Mouse (Mus musculus) liver, embryonic 15.5 days (tissue): ENCODE measurements around the gene Cdh24. TPM values are rescaled to one million over a fixed set of nuclear protein-coding genes. Genes with fewer than 3 reads are reported as not detected.
A peak's percentile ranks its signal among the peaks of the same experiment; 100 is the strongest.

ENCODE experiments used
- ATAC-seq: fragments of 200-750 bp; cut with Nextera tagmentation; 2 replicates; pipeline ENCODE4 v1.8.0; 2017; ENCODE audit warnings: moderate number of reproducible peaks, mild to moderate bottlenecking, moderate library complexity; ENCODE audit not compliant: insufficient read depth
- H3K27ac ChIP-seq: fragments of 300-500 bp; sonication (generic); replicated peaks from 2 replicates; pipeline ENCODE4 v1.5.1; 2015; ENCODE audit warnings: mild to moderate bottlenecking, inconsistent platforms
- H3K27me3 ChIP-seq: fragments of 300-500 bp; sonication (generic); 2 replicates; pipeline ENCODE4 v1.6.1; 2015; ENCODE audit warnings: mild to moderate bottlenecking, inconsistent platforms
- H3K36me3 ChIP-seq: fragments of 300-500 bp; sonication (generic); replicated peaks from 2 replicates; pipeline ENCODE4 v1.6.1; 2015; ENCODE audit warnings: moderate library complexity, mild to moderate bottlenecking, inconsistent platforms
- H3K4me1 ChIP-seq: fragments of 300-500 bp; sonication (generic); replicated peaks from 2 replicates; pipeline ENCODE4 v1.6.1; 2015; ENCODE audit warnings: inconsistent platforms
- H3K4me2 ChIP-seq: fragments of 300-500 bp; sonication (generic); 2 replicates; pipeline ENCODE4 v1.6.1; 2015; ENCODE audit warnings: moderate library complexity, mild to moderate bottlenecking, inconsistent platforms
- H3K4me3 ChIP-seq: fragments of 300-500 bp; sonication (generic); replicated peaks from 2 replicates; pipeline ENCODE4 v1.5.1; 2015; ENCODE audit warnings: mild to moderate bottlenecking, inconsistent platforms
- H3K9ac ChIP-seq: fragments of 300-500 bp; sonication (generic); 2 replicates; pipeline ENCODE4 v1.6.1; 2015; ENCODE audit warnings: moderate library complexity, mild to moderate bottlenecking, inconsistent platforms
- H3K9me3 ChIP-seq: fragments of 300-500 bp; sonication (generic); replicated peaks from 2 replicates; pipeline ENCODE4 v1.6.1; 2016; ENCODE audit warnings: inconsistent platforms
- WGBS: fragments of 180-500 bp; shearing (Covaris S2); methylation state at CpG from one replicate; pipeline ENCODE4 v1.1.7; 2015; ENCODE audit warnings: mixed read lengths; ENCODE audit not compliant: insufficient replicate concordance; 5-methylcytosine and 5-hydroxymethylcytosine counted together
- polyA plus RNA-seq: library from polyadenylated mRNA; unstranded; fragments of >200 nt; fragmentation: Nextera tagmentation; extraction: Ambion mirVana; gene quantifications from 2 replicates; pipeline ENCODE4 v1.2.1, GENCODE M21; 2015

The Cdh24 gene
- polyA plus RNA-seq, 1 experiment from 2014 or later = 0.16 TPM

DNA sequence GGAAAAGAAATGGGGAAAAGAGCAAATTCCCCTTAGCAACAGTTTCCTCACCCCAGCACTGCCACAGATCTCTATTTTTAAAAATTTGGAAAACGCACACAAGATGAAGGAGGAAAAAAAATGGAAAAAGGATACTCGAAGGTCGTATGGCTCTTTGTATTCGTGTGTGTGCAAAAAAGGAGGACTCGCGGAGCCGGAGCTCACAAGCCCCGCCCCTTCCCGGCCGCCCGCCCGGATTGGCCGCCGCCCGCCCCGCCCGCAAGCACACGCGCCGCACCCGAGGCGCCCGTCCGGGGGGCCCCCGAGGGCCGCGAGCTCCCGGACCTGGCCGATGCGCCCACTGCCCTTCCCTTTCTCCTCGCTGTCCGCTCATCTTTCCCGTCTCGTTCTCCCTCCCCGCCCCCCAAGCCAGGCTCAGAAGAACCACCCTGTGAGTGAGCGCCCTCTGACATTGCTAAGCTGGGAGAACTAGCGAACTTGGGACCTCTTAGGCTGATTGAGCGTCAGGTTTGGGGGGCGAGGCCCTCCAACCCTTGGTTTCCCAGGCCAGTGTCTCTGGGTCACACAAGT is 35.3 kb downstream of the Cdh24 start, which contains the start of gene 4931414P19Rik:
4931414P19Rik (minus strand) TSS at position 242 of the 570 bp plus-strand sequence.
- Histone ChIP-seq H3K9ac (peak within 1 kb of the TSS; percentile 75), H3K36me3 (0 out of 2 replicates have a peak, but pooled peaks cover 4% of the 10 kb centered on the region), H3K4me2 (peak within 1 kb of the TSS; percentile 94), H3K4me1 (peaks cover 40% of the 10 kb centered on the region), H3K27me3 (no peaks in the 10 kb centered on the region), H3K4me3 (peak within 1 kb of the TSS; percentile 71), H3K9me3 (no peaks in the 10 kb centered on the region), H3K27ac (peak within 1 kb of the TSS; percentile 86)
- peak; percentile 31 for ATAC-seq
- under 1% methylated on average over 39 of the region's 39 CpGs for WGBS

DNA sequence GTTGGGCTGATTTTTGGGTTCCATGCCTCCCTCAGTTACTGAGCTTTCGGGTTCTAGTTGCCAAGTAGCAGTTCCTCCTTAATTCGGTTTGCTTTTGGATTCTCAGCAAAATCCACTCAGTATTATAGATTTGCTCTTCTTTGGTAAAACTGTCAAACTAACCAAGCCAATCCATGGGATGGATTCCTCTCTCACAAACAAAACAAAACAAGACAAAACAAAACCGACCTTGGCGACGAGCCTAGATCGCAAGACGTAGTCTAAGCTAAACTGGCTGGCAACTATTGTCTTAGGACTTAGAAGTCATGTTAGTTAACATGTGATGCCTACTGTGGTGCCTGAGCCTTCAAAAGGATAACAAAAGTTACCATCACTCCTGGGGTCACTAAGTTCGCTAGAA is 37.5 kb downstream of the Cdh24 start:
- Histone ChIP-seq H3K4me1 (peaks cover 40% of the 10 kb centered on the region), H3K4me2 (peak overlapping the region; percentile 94), H3K9me3 (no peaks in the 10 kb centered on the region), H3K27ac (peak overlapping the region; percentile 97), H3K4me3 (peak overlapping the region; percentile 86), H3K36me3 (no peaks in the 10 kb centered on the region), H3K9ac (no peak overlapping the region), H3K27me3 (no peaks in the 10 kb centered on the region)
- no peak for ATAC-seq
- 79% methylated on average over 8 of the region's 8 CpGs for WGBS

DNA sequence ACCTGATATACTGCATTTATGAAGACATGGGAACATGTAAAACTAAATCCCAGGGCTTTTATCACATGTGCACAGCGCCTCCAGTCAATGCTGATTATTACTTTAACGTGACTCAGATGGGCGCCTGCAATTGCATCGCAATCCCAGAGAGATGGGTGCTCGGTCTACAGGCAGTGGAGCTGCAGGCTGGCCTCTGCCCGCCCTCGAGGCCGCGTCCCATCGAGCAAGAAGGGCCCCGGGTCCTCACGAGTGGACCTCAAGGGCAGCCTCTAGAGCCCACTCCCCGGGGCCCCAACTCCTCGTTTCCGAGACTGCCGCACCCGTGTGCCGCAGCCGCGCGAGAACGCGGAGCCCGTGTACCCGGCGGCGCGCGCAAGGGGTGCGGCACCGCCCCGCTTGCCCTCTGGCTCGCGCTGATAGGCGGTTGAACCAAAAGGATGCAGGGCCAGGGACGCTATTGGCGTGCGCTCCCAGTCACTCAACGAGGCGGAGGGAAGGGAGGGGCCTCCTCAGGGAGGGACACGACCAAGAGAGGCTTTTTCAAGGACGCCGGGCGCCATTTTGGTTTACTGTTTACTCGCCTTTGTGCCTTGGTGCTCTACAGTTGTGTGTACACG is 38.0 kb downstream of the Cdh24 start:
- WGBS = under 1% methylated on average over 46 of the region's 46 CpGs
- H3K9me3 ChIP-seq = no peaks in the 10 kb centered on the region
- peaks cover 40% of the 10 kb centered on the region for H3K4me1 ChIP-seq

DNA sequence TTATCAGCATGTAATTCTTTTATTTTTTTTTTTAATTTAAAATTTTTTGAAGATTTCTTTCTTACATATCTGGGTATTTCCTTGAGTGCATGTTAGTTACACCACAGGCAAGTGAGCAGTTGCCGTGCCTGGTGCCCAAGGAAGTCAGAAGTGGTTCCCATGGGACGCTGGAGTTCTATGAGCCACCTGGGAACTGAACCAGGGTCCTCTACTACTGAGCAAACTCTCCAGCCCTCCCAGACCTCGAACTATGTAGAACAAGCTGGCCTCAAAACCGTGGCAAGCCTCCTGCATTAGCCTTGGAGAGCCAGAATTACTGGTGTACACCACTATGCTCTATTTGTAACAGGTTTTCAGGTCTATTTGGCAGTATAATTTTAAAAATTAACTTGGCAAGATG is 38.6 kb downstream of the Cdh24 start:
- H3K4me2 ChIP-seq = peak overlapping the region; percentile 94
- H3K4me1 ChIP-seq = peaks cover 40% of the 10 kb centered on the region
- WGBS = 25% methylated on average over 4 of the region's 4 CpGs
- H3K36me3 ChIP-seq = no peaks in the 10 kb centered on the region
- peak overlapping the region; percentile 91 for H3K9ac ChIP-seq
- ATAC-seq = no peak
- no peaks in the 10 kb centered on the region for H3K9me3 ChIP-seq
- peak overlapping the region; percentile 86 for H3K4me3 ChIP-seq
- peak overlapping the region; percentile 97 for H3K27ac ChIP-seq
- no peaks in the 10 kb centered on the region for H3K27me3 ChIP-seq

More for the DNA sequence above, 38.0 kb downstream of the Cdh24 start:
- no peaks in the 10 kb centered on the region for H3K27me3 ChIP-seq
- H3K9ac ChIP-seq = peak overlapping the region; percentile 91
- peak; percentile 99 for ATAC-seq
- peak overlapping the region; percentile 97 for H3K27ac ChIP-seq
- no peaks in the 10 kb centered on the region for H3K36me3 ChIP-seq
- H3K4me3 ChIP-seq = peak overlapping the region; percentile 86
- H3K4me2 ChIP-seq = peak overlapping the region; percentile 94

DNA sequence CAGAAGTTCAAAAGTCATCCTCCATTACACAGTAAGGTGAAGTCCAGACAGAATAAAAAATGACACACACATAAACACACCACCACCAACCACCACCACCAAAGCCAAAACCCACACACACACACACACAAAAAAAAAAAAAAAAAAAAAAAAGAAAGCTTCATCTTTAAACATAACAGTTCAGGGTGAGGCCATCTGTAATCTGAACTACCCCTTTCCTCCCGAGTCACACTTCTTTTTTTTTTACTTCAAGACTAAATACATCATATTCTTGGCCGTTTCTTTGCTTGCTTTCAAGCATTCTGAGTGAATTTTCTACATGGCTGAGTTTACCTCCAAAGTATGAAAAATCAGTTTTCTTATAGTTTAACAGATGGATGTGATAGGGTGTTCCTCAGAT is 39.6 kb downstream of the Cdh24 start:
- Histone ChIP-seq H3K27ac (peak overlapping the region; percentile 97), H3K36me3 (no peaks in the 10 kb centered on the region), H3K27me3 (no peaks in the 10 kb centered on the region), H3K4me3 (no peak overlapping the region), H3K4me1 (peaks cover 40% of the 10 kb centered on the region), H3K4me2 (no peak overlapping the region), H3K9ac (no peak overlapping the region), H3K9me3 (no peaks in the 10 kb centered on the region)
- WGBS = 48% methylated on average over 2 of the region's 2 CpGs
- ATAC-seq = no peak

DNA sequence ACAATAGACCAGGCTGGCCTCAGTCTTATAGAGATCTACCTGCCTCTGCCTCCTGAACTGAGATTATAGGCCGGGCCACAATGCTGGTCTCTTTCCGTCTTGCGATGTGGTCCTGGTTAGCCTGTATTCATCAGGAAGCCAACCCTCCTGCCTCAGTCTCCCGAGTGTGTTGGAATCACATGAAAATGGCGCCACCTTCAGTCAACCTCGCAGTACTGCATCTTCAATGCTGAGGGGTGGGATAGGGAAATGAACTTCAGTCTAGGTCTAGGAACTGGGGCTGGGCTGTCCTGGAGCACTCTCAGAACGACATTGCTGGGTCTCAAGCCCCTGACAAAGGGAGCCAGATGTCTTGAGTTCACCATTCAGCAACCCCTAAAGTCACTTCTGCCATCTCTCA is 44.1 kb downstream of the Cdh24 start:
- H3K27me3 ChIP-seq = no peaks in the 10 kb centered on the region
- no peak overlapping the region for H3K27ac ChIP-seq
- WGBS = 57% methylated on average over 7 of the region's 7 CpGs
- H3K36me3 ChIP-seq = peaks cover 13% of the 10 kb centered on the region
- peaks cover 12% of the 10 kb centered on the region for H3K4me1 ChIP-seq
- no peak for ATAC-seq
- H3K9ac ChIP-seq = no peak overlapping the region
- no peak overlapping the region for H3K4me2 ChIP-seq
- H3K4me3 ChIP-seq = no peak overlapping the region
- no peaks in the 10 kb centered on the region for H3K9me3 ChIP-seq

DNA sequence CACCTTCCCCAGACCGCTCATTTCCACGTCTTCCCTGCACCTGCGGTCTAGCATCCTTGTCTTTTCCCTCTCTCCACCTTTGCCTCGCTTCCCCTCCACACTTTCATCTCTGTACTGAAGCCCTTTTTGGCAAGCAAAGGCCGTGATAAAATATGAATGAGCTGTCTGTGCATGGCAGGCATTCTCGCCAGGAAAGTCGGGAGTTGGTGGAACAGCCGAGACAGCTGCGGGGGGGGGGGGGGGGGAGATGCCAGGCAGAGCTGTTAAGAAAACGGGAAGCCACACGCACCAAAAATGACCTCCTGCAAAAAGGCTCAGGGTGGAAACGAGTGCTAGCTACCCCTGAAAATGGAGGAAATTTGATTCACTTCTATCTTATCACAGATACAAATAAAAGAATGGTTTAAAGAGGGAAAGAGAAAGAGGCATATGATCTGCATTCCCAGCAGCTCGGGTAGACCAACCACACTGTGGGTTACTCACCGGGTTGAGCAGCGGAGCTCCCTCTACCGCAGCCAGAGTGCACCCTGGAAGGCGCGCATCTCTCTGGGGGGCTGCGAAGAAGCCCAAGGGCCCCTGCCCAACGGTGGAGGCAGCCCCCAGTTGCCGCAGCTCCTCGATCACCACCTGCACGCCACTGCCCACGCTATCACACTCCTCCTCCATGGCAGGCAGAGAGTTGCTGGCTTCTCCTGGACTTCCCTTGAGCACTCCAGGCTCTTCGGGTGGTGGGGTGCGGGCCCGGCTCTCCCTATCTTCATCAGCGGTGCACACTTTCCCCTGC is 46.3 kb downstream of the Cdh24 start:
- Histone ChIP-seq H3K4me3 (no peak overlapping the region), H3K9ac (no peak overlapping the region), H3K4me1 (peaks cover 11% of the 10 kb centered on the region; the same call in 1 of the 2 replicates), H3K9me3 (no peaks in the 10 kb centered on the region), H3K27me3 (no peaks in the 10 kb centered on the region), H3K36me3 (peaks cover 13% of the 10 kb centered on the region), H3K27ac (no peak overlapping the region), H3K4me2 (no peak overlapping the region)
- no peak for ATAC-seq
- WGBS = 72% methylated on average over 28 of the region's 28 CpGs

DNA sequence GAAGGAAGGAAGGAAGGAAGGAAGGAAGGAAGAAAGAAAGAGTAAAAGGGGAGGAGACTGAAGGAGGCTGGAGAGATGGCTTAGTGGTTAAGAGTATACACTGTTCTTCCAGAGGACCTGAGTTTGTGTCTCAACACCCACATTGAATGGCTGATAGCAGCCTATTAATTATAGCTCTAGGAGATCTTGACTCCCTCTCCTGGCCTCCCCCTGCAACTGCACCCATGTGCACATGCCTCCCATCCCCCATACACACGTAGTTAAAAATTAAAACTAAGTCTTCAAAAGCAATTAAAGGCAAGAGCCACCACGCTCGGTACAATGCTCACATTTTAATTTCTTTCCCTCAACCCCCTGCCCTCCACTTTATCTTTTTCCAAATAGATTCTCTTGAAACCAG is 47.1 kb downstream of the Cdh24 start:
- H3K9me3 ChIP-seq = no peaks in the 10 kb centered on the region
- H3K4me2 ChIP-seq = no peak overlapping the region
- ATAC-seq = no peak
- H3K4me1 ChIP-seq = peaks cover 11% of the 10 kb centered on the region; the same call in 1 of the 2 replicates
- no peaks in the 10 kb centered on the region for H3K27me3 ChIP-seq
- peaks cover 13% of the 10 kb centered on the region for H3K36me3 ChIP-seq
- H3K4me3 ChIP-seq = no peak overlapping the region
- WGBS = 74% methylated on average over 3 of the region's 3 CpGs
- H3K27ac ChIP-seq = no peak overlapping the region
- H3K9ac ChIP-seq = no peak overlapping the region

DNA sequence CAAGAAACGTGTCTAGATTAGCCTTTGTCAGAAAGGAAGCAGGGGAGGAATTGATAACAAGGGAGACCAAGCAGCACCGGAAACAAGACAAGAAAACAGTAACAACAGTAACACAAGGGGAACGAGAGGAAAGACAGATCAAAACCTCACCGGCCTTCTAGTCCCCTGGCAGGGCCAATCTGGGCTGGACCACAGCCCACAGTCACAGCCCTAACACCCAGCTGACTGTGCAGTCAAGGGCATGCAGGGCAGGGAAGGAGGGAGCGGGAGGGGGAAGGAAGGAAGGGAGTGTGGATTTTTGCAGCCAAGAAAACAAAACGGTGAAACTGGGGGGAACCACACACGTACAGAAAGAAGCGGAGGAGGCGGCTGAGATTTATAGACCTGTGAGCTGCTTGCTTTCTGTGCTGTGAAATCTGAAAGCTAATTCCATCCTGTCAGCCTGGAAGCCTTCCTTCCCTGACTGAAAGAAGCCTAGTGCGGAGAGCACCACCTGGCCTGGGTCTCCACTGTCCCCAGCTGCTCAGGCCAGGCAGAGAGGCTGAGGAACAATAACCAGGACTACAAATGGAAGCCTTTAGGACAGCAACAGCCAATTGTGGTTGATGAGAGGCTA is 48.7 kb downstream of the Cdh24 start:
- Histone ChIP-seq H3K4me1 (peaks cover 11% of the 10 kb centered on the region; the same call in 1 of the 2 replicates), H3K27ac (0 out of 2 replicates have a peak overlapping the region, but pooled peaks have one; percentile 12), H3K9me3 (no peaks in the 10 kb centered on the region), H3K4me3 (no peak overlapping the region), H3K4me2 (no peak overlapping the region), H3K36me3 (peaks cover 13% of the 10 kb centered on the region), H3K9ac (no peak overlapping the region), H3K27me3 (no peaks in the 10 kb centered on the region)
- no peak for ATAC-seq
- WGBS = 30% methylated on average over 10 of the region's 10 CpGs

DNA sequence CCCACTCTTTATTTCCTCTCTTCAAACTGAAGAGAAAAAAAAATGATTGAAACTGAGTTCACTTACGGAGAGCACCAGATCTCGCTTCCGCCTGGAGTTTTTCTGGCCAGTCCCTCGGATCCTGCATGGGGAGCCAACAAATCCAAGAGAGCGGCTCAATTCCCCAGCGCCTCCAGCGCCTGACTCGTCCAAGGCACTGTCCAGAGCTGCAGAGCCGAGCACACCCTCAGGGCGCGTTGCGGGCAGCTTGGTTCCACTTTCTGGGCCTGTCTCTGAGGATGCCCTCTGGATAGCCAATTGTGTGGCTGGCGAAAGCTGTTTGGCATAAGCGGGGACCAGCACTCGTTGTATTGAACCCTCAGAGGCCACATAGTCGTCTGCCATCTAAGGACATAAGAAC is 50.1 kb downstream of the Cdh24 start:
- no peak overlapping the region for H3K27ac ChIP-seq
- H3K4me3 ChIP-seq = no peak overlapping the region
- no peaks in the 10 kb centered on the region for H3K9me3 ChIP-seq
- no peaks in the 10 kb centered on the region for H3K27me3 ChIP-seq
- no peak for ATAC-seq
- peaks cover 13% of the 10 kb centered on the region for H3K36me3 ChIP-seq
- H3K4me1 ChIP-seq = peaks cover 11% of the 10 kb centered on the region; the same call in 1 of the 2 replicates
- WGBS = 85% methylated on average over 16 of the region's 16 CpGs
- H3K4me2 ChIP-seq = no peak overlapping the region
- H3K9ac ChIP-seq = no peak overlapping the region
